Mouse (Mus musculus): ENCODE data around the gene Plin1. TPM values are rescaled to one million over a fixed set of nuclear protein-coding genes. Genes with fewer than 3 reads are reported as not detected.

The Plin1 gene
- polyA plus RNA-seq, 1 experiment, result not detected

DNA sequence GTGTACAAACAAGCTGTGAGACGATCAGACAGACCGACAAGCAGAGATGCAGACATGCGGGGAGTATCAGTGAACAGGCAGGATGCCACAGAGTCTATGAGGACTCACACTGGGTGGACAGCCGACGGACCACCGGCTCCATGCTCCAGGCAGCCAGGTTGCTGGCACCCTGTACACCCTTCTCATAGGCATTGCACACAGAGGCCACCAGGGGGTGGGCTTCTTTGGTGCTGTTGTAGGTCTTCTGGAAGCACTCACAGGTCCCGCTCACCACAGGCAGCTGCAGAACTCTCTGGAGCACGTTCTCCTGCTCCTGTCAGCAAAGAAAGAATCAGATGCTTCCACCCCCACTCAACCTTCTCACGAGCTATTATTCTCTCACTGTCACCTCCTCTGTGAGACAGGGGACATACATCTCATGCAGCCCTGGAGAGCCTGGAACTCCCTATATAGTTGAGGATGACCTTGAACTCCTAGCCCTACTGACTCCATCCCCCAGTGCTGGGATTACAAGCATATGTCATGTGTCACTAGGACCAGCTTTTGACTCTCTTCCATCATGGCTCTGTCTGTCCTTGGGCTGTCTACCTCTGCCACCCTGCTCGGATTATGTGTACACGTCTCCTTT, 2.8 kb downstream of the Plin1 start:
- Histone ChIP-seq H3K27me3 (ENCODE audit: control insufficient read depth, insufficient read depth, insufficient read length) (peaks cover 14% of the 10 kb centered on the region), H3K79me3 (ENCODE audit: low read depth) (no peaks in the 10 kb centered on the region), H3K4me3 (ENCODE audit: insufficient read depth, poor library complexity, severe bottlenecking) (no peak overlapping the region), H3K36me3 (ENCODE audit: control insufficient read depth, insufficient read depth) (no peaks in the 10 kb centered on the region), H3K79me2 (ENCODE audit: control insufficient read depth, insufficient read depth) (no peaks in the 10 kb centered on the region), H3ac (ENCODE audit: control insufficient read depth, insufficient read length, low read depth) (no peak overlapping the region)
- TF ChIP-seq MYOG (IDR thresholded peaks at IDR 0.05; ENCODE audit: control insufficient read depth, extremely low read depth, insufficient read length) (no peak), CTCF (IDR thresholded peaks at IDR 0.05; ENCODE audit: control insufficient read depth, insufficient read depth, insufficient read length) (peak; percentile 21)

DNA sequence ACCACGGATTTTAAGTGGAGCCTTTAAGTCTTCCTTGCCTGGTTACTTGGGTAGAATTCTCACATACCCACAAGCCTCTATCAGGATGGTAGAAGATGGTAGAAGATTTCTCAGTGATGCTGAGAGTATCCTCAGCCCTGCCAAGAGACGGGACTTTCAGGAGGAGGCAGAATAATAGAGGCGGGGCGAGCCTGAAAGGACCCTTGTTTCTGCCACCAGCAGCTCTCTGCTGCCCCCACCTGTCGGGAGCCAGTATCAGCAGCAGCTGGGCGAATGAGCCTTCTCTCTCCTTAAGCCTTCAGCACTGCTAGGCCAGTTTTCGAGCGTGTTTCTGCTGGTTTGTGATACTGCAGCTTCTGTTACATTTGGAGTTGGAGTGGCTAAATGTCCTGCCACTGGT, 3.5 kb downstream of the Plin1 start:
- no peaks in the 10 kb centered on the region for H3K79me2 ChIP-seq (ENCODE audit: control insufficient read depth, insufficient read depth)

DNA sequence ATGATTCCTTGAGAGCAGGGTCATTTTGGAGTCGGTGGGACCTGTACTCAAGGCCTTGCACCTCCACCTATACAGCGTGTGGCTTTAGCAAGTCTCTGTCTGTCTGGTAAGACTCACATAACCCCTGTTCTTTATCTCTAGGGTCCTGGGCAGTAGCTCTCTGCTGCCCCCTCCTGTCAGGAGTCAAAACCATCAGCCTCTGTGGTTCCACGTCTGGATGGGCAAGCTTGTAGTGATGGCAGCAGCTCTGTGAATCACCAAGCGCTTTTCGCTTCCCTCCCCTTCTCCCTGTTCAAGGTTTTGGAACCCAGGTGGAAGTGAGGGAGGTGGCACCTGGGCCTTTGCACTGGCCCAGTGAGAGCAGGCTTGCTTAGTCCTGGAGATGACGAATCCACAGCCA, 4.5 kb downstream of the Plin1 start:
- H3K79me3 ChIP-seq (ENCODE audit: low read depth), result no peaks in the 10 kb centered on the region
- no peak overlapping the region for H3ac ChIP-seq (ENCODE audit: control insufficient read depth, insufficient read length, low read depth)
- no peaks in the 10 kb centered on the region for H3K36me3 ChIP-seq (ENCODE audit: control insufficient read depth, insufficient read depth)
- no peak overlapping the region for H3K4me3 ChIP-seq (ENCODE audit: insufficient read depth, poor library complexity, severe bottlenecking)
- peak; percentile 66 for TF ChIP-seq CTCF (IDR thresholded peaks at IDR 0.05; ENCODE audit: control insufficient read depth, insufficient read depth, insufficient read length)
- TF ChIP-seq MYOD1 (IDR thresholded peaks at IDR 0.05; ENCODE audit: control insufficient read depth, insufficient read length, low read depth), result no peak
- H3K27me3 ChIP-seq (ENCODE audit: control insufficient read depth, insufficient read depth, insufficient read length), result peaks cover 14% of the 10 kb centered on the region
- H3K79me2 ChIP-seq (ENCODE audit: control insufficient read depth, insufficient read depth), result no peaks in the 10 kb centered on the region

More for the DNA sequence above, 3.5 kb downstream of the Plin1 start:
- Histone ChIP-seq H3ac (ENCODE audit: control insufficient read depth, insufficient read length, low read depth) (no peak overlapping the region), H3K27me3 (ENCODE audit: control insufficient read depth, insufficient read depth, insufficient read length) (peaks cover 14% of the 10 kb centered on the region), H3K79me3 (ENCODE audit: low read depth) (no peaks in the 10 kb centered on the region), H3K4me3 (ENCODE audit: insufficient read depth, poor library complexity, severe bottlenecking) (no peak overlapping the region), H3K36me3 (ENCODE audit: control insufficient read depth, insufficient read depth) (no peaks in the 10 kb centered on the region)
- TF ChIP-seq CTCF (IDR thresholded peaks at IDR 0.05; ENCODE audit: control insufficient read depth, insufficient read depth, insufficient read length) (peak; percentile 71), MAX (IDR thresholded peaks at IDR 0.05) (no peak), MYOG (IDR thresholded peaks at IDR 0.05; ENCODE audit: control insufficient read depth, extremely low read depth, insufficient read length) (no peak)

DNA sequence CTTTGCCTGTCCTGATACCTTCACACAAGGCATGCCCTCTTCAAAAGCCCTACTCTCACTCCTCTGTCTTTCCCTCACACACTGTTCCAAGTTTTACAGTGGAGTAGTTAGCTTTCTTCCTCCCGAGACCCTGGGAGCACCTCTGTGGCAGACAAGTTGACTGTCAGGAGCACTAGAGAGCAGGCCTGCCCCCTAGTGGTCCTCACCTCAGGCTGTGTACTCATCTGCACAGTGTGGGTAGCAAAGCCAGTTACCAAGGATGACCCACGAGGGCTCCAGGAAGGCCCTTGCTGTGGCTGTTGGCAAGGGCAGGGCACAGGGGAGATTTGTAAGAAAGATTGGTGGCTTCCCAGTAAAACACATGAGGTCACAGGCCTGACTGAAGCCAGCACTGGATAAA, 5.6 kb downstream of the Plin1 start:
- no peaks in the 10 kb centered on the region for H3K79me3 ChIP-seq (ENCODE audit: low read depth)
- H3K27me3 ChIP-seq (ENCODE audit: control insufficient read depth, insufficient read depth, insufficient read length), result peaks cover 19% of the 10 kb centered on the region

DNA sequence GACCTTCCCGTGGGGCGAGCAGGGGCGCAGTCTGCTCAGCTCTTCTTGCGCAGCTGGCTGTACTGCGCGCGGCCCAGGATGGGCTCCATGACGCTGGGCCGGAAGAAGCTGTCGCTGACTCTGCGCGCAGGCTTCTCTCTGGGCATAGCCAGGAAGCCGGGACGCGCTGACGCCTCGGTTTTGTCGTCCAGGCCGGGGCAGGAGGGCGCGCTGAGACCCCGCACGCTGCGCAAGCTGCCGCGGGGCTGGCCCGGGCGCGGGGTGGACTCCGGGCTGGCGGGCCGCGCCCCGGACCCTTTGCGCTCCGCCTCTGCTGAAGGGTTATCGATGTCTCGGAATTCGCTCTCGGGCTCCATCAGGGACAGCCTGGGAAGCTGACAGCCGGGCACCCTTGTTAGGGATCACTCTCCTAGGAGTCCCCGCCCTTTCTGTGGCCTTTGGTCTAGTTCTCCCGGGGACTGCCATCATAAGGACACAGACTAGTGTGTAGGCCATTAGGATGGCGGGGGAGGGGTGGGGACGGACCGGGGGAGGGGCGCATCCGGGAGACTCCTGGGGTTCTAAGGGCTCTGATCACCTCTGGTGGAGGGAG, 11.2 kb downstream of the Plin1 start:
- no peak overlapping the region for H3ac ChIP-seq (ENCODE audit: control insufficient read depth, insufficient read length, low read depth)
- H3K79me3 ChIP-seq (ENCODE audit: low read depth), result no peaks in the 10 kb centered on the region
- no peak overlapping the region for H3K4me3 ChIP-seq (ENCODE audit: insufficient read depth, poor library complexity, severe bottlenecking)
- no peak for TF ChIP-seq MAX (IDR thresholded peaks at IDR 0.05)
- TF ChIP-seq MYOD1 (IDR thresholded peaks at IDR 0.05; ENCODE audit: control insufficient read depth, insufficient read length, low read depth), result no peak
- TF ChIP-seq CEBPB (IDR thresholded peaks at IDR 0.05; ENCODE audit: low read depth), result no peak
- no peak for TF ChIP-seq USF1 (IDR thresholded peaks at IDR 0.05; ENCODE audit: low read depth)
- no peak for TF ChIP-seq CTCF (IDR thresholded peaks at IDR 0.05; ENCODE audit: control insufficient read depth, insufficient read depth, insufficient read length)
- TF ChIP-seq FOSL1 (IDR thresholded peaks at IDR 0.05; ENCODE audit: insufficient read depth, low read length, poor library complexity, severe bottlenecking), result no peak
- TF ChIP-seq MYOG (IDR thresholded peaks at IDR 0.05; ENCODE audit: control insufficient read depth, extremely low read depth, insufficient read length), result no peak
- H3K36me3 ChIP-seq (ENCODE audit: control insufficient read depth, insufficient read depth), result no peaks in the 10 kb centered on the region
- H3K79me2 ChIP-seq (ENCODE audit: control insufficient read depth, insufficient read depth), result no peaks in the 10 kb centered on the region
- peaks cover 14% of the 10 kb centered on the region for H3K27me3 ChIP-seq (ENCODE audit: control insufficient read depth, insufficient read depth, insufficient read length)

More for the DNA sequence above, 5.6 kb downstream of the Plin1 start:
- H3ac ChIP-seq (ENCODE audit: control insufficient read depth, insufficient read length, low read depth), result no peak overlapping the region
- no peak overlapping the region for H3K4me3 ChIP-seq (ENCODE audit: insufficient read depth, poor library complexity, severe bottlenecking)
- H3K36me3 ChIP-seq (ENCODE audit: control insufficient read depth, insufficient read depth), result no peaks in the 10 kb centered on the region
- H3K79me2 ChIP-seq (ENCODE audit: control insufficient read depth, insufficient read depth), result no peaks in the 10 kb centered on the region
- TF ChIP-seq CEBPB (IDR thresholded peaks at IDR 0.05; ENCODE audit: low read depth), result no peak
- TF ChIP-seq CTCF (IDR thresholded peaks at IDR 0.05; ENCODE audit: control insufficient read depth, insufficient read depth, insufficient read length), result peak; percentile 82

DNA sequence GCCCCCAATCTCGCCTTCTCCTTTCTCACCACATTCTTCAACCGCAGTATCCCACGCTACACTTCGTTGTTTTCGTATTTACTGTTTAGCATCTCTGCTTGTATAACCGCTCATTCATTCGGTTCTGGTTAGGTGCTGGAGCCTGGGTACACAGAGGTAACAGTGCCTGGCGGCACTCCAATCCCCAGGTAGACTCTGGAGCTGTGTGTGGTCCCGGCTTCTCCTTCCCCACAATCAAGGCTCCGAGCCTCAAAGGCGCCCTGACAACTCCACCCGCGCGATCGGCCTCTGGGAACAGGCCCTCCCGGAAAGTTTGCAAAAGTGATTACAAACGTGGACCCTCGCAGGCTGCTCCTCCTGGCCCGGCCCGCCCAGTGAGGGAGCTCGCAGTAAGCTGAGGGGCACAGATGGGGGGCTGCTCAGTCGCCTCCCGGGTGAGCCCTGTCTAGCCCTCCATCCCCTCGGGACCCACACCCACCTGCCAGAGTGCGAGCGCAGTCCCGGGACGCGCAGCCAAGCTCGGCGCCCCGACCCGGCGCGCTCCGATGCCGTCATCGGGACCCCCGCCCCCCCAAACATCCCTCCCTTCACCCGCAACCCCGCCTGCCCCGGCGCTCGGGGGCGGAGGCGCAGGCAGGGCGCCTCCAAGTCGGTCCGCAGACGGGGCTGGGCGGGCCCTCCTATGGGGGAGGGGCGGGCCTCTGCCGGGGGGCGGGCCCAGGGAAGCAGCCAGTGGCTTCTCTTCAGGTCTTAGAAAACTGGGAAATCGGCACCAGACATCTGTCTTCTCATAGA, 17.3 kb downstream of the Plin1 start, which contains the start of gene Kif7:
Gene Kif7 (minus strand): TSS at position 534 of the 795 bp plus-strand sequence.
- no peaks in the 10 kb centered on the region for H3K79me2 ChIP-seq (ENCODE audit: control insufficient read depth, insufficient read depth)
- no peaks in the 10 kb centered on the region for H3K27me3 ChIP-seq (ENCODE audit: control insufficient read depth, insufficient read depth, insufficient read length)
- TF ChIP-seq FOSL1 (IDR thresholded peaks at IDR 0.05; ENCODE audit: insufficient read depth, low read length, poor library complexity, severe bottlenecking), result no peak
- TF ChIP-seq MAX (IDR thresholded peaks at IDR 0.05), result no peak
- no peak for TF ChIP-seq USF1 (IDR thresholded peaks at IDR 0.05; ENCODE audit: low read depth)
- TF ChIP-seq MYOD1 (IDR thresholded peaks at IDR 0.05; ENCODE audit: control insufficient read depth, insufficient read length, low read depth), result no peak
- H3K79me3 ChIP-seq (ENCODE audit: low read depth), result no peaks in the 10 kb centered on the region
- peak within 1 kb of the TSS; percentile 48 for H3K4me3 ChIP-seq (ENCODE audit: insufficient read depth, poor library complexity, severe bottlenecking)
- no peaks in the 10 kb centered on the region for H3K36me3 ChIP-seq (ENCODE audit: control insufficient read depth, insufficient read depth)
- H3ac ChIP-seq (ENCODE audit: control insufficient read depth, insufficient read length, low read depth), result peak within 1 kb of the TSS; percentile 19
